Mouse (Mus musculus) intestine, embryonic 14.5 days (tissue): ENCODE data around the gene Arid3b. TPM values are rescaled to one million over a fixed set of nuclear protein-coding genes. Genes with fewer than 3 reads are reported as not detected.

Experiments used
- ATAC-seq: fragments of 200-750 bp; cut with Nextera tagmentation; replicated peaks from 2 replicates; pipeline ENCODE4 v1.8.0; 2017; ENCODE audit warnings: low read depth, moderate number of reproducible peaks, moderate TSS enrichment, moderate library complexity; ENCODE audit not compliant: low FRiP score, low TSS enrichment
- DNase-seq: peaks from one replicate; pipeline ENCODE4 v3.0.0-alpha.2; 2018; ENCODE audit warnings: low spot score
- H3K27ac ChIP-seq: fragments of 300-500 bp; sonication (generic); 2 replicates; pipeline ENCODE4 v1.5.1; 2014; ENCODE audit warnings: low read depth, mild to moderate bottlenecking, control low read depth
- H3K27me3 ChIP-seq: fragments of 300-500 bp; sonication (generic); replicated peaks from 2 replicates; pipeline ENCODE4 v1.6.1; 2014; ENCODE audit warnings: low read length, control low read depth; ENCODE audit not compliant: control insufficient read depth, insufficient read depth
- H3K36me3 ChIP-seq: fragments of 300-500 bp; sonication (generic); 2 replicates; pipeline ENCODE4 v1.6.1; 2014; ENCODE audit warnings: low read length, control low read depth; ENCODE audit not compliant: control insufficient read depth, insufficient read depth
- H3K4me1 ChIP-seq: fragments of 300-500 bp; sonication (generic); replicated peaks from 2 replicates; pipeline ENCODE4 v1.6.1; 2014; ENCODE audit warnings: low read length, control low read depth, mixed read lengths; ENCODE audit not compliant: control insufficient read depth, insufficient read depth
- H3K4me2 ChIP-seq: fragments of 300-500 bp; sonication (generic); 2 replicates; pipeline ENCODE4 v1.6.1; 2014; ENCODE audit warnings: low read length
- H3K4me3 ChIP-seq: fragments of 300-500 bp; sonication (generic); 2 replicates; pipeline ENCODE4 v1.5.1; 2014; ENCODE audit warnings: low read depth, low read length, control low read depth, mixed read lengths
- H3K9ac ChIP-seq: fragments of 300-500 bp; sonication (generic); 2 replicates; pipeline ENCODE4 v1.6.1; 2014; ENCODE audit warnings: mild to moderate bottlenecking, low read length
- H3K9me3 ChIP-seq: fragments of 300-500 bp; sonication (generic); 2 replicates; pipeline ENCODE4 v1.6.1; 2016; ENCODE audit warnings: low read length, control low read depth; ENCODE audit not compliant: control insufficient read depth
- WGBS: fragments of 180-500 bp; shearing (Covaris S2); extraction: QIAGEN DNeasy Blood & Tissue Kit; methylation state at CpG from one replicate; pipeline ENCODE4 v1.1.7; 2014; 5-methylcytosine and 5-hydroxymethylcytosine counted together
- polyA plus RNA-seq: library from polyadenylated mRNA; unstranded; fragments of >200 nt; fragmentation: Nextera tagmentation; extraction: Ambion mirVana; gene quantifications from 2 replicates; pipeline ENCODE4 v1.2.1, GENCODE M21; 2014

The Arid3b gene
- polyA plus RNA-seq, 1 experiment from 2014 or later, result 8.4 TPM

DNA sequence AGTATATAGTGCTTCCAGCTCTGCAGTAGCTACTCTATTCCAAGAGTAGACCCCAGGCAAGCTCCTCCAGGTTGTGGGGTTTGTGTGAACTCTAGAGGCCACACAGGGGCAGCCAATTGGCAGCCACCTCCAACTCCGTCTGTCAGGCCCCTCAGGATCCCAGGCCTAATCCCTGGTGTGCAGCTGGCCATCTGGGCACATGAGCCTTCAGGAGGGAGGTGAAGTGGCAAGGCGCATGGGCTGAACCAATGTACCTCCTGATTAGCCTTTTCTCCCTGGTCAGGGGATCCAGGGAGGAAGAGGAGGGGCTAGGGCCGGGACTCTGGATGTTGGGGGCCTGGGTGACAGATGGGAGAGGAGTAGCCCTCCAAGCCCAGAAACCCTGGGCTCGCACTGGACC, 60.9 kb downstream of the Arid3b start:
- Histone ChIP-seq H3K27me3 (no peaks in the 10 kb centered on the region), H3K27ac (no peak overlapping the region), H3K4me1 (no peaks in the 10 kb centered on the region), H3K4me2 (no peak overlapping the region), H3K36me3 (no peaks in the 10 kb centered on the region), H3K4me3 (no peak overlapping the region), H3K9me3 (no peaks in the 10 kb centered on the region), H3K9ac (no peak overlapping the region)
- DNase-seq, result no peak
- 63% methylated on average over 4 of the region's 4 CpGs for WGBS
- ATAC-seq, result no peak

DNA sequence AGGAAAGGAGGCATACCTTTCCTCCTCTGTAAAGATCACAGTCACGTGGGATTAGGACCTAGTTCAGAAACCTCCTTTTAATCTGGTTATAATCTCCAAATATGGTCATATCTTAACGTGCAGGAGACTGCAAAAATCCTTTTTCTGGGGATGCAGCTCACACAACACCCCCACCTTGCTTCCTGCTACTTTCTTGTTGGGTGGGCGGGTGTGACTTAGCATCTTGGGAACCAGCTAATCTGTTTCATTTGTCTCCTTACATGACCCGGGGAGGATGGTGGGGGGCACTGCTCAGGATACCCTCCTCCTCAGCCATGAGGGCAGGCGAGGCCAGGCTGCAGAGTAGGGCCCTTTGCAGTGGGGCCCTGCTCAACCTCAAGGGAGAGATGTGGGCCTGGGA, 61.6 kb downstream of the Arid3b start:
- no peak overlapping the region for H3K27ac ChIP-seq
- H3K4me3 ChIP-seq, result no peak overlapping the region
- no peak overlapping the region for H3K9ac ChIP-seq
- H3K9me3 ChIP-seq, result no peaks in the 10 kb centered on the region
- H3K27me3 ChIP-seq, result no peaks in the 10 kb centered on the region
- 63% methylated on average over 5 of the region's 5 CpGs for WGBS
- no peak overlapping the region for H3K4me2 ChIP-seq
- H3K4me1 ChIP-seq, result no peaks in the 10 kb centered on the region
- DNase-seq (no peak), ATAC-seq (no peak)
- H3K36me3 ChIP-seq, result no peaks in the 10 kb centered on the region

DNA sequence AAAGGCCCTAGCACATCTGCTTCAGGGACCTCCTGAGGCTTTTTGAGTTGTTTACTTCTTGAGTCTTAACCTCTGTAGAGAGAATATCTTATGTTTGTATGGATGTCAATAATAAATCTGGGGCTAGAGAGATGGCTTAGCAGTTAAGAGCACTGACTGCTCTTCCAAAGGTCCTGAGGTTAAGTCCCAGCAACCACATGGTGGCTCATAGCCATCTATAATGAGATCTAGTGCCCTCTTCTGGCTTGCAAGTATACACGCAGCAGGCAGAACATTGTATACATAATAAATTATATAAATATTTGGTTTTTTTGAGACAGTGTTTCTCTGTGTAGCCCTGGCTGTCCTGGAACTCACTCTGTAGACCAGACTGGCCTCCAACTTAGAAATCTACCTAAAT, 62.4 kb downstream of the Arid3b start:
- no peak overlapping the region for H3K4me3 ChIP-seq
- H3K36me3 ChIP-seq, result no peaks in the 10 kb centered on the region
- H3K9ac ChIP-seq, result no peak overlapping the region
- no peaks in the 10 kb centered on the region for H3K4me1 ChIP-seq
- 11% methylated on average over 1 of the region's 1 CpGs for WGBS
- no peak for DNase-seq
- no peaks in the 10 kb centered on the region for H3K9me3 ChIP-seq
- no peak overlapping the region for H3K27ac ChIP-seq
- no peak for ATAC-seq
- H3K27me3 ChIP-seq, result no peaks in the 10 kb centered on the region
- H3K4me2 ChIP-seq, result no peak overlapping the region

DNA sequence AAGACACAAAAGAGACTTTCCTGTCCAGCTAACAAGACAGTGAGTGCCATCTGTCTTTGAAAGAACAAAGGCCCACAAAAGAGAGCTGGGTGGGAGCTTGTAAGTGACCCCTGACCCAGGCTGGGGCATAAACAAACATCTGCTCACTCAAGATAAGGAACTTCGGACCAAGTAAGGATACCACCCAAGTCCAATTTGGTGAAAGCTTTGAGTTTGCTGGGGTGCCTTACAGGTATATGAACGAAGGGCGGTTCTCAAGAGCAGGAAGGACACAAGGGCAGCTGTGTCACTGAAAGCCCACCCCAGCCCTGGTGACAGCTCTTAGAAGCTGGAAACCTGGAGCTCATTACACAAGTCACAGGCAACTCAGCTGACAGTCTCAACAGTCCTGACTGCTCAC, 62.8 kb downstream of the Arid3b start:
- 56% methylated on average over 3 of the region's 3 CpGs for WGBS
- no peak overlapping the region for H3K27ac ChIP-seq

DNA sequence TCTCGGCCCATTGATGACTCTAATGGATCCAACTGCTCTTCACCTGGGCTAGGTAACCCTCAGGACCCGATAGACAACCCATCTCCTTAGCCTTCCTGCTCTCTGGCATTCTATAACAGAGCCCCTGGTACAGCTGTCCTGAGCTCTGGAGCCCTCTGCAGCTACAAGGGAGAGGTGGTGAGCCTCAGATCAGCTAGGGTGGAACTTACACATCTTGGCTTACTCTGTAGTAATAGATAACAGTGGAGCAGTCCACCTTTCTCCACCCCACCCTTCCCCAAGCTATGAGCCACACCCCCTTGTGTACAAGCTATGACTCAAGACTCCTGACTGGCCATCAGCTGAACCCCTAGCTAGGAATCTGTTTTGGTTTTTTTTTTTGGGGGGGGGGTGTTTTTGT, 65.8 kb downstream of the Arid3b start:
- no peak for ATAC-seq
- H3K4me1 ChIP-seq, result 0 out of 2 replicates have a peak, but pooled peaks cover 5% of the 10 kb centered on the region
- H3K27me3 ChIP-seq, result no peaks in the 10 kb centered on the region
- H3K27ac ChIP-seq, result no peak overlapping the region
- DNase-seq, result no peak
- H3K9me3 ChIP-seq, result no peaks in the 10 kb centered on the region
- no peak overlapping the region for H3K9ac ChIP-seq
- H3K4me2 ChIP-seq, result no peak overlapping the region
- no peaks in the 10 kb centered on the region for H3K36me3 ChIP-seq
- H3K4me3 ChIP-seq, result no peak overlapping the region
- WGBS, result 81% methylated on average over 2 of the region's 2 CpGs

More for the DNA sequence above, 62.8 kb downstream of the Arid3b start:
- Histone ChIP-seq H3K4me1 (no peaks in the 10 kb centered on the region), H3K4me3 (no peak overlapping the region), H3K27me3 (no peaks in the 10 kb centered on the region), H3K4me2 (no peak overlapping the region), H3K36me3 (no peaks in the 10 kb centered on the region), H3K9ac (no peak overlapping the region), H3K9me3 (no peaks in the 10 kb centered on the region)
- DNase-seq (no peak), ATAC-seq (no peak)

DNA sequence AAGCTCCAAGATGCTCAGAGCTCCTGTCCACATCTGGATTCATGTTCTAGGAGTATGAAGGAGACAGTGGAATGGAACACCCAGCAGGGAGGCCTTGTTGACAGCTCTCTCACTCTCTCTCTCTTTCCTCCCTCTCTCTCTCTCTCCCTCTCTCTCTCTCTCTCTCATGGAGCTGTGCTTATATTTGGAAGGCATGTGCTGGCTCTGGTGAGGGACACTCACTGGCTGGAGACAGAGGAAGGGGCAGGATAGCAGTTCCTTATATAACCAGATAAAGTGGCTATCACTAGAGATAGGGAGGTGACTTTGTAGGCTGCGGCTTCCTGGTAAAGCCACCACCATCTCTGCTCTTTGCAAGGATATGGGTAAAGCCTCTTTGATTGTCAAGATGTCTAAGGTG, 66.4 kb downstream of the Arid3b start:
- no peaks in the 10 kb centered on the region for H3K36me3 ChIP-seq
- H3K9ac ChIP-seq, result no peak overlapping the region
- H3K4me2 ChIP-seq, result no peak overlapping the region
- H3K27me3 ChIP-seq, result no peaks in the 10 kb centered on the region
- H3K4me3 ChIP-seq, result no peak overlapping the region
- 87% methylated on average over 1 of the region's 1 CpGs for WGBS
- no peak for ATAC-seq
- H3K27ac ChIP-seq, result no peak overlapping the region
- DNase-seq, result no peak
- H3K9me3 ChIP-seq, result no peaks in the 10 kb centered on the region
- 0 out of 2 replicates have a peak, but pooled peaks cover 5% of the 10 kb centered on the region for H3K4me1 ChIP-seq

DNA sequence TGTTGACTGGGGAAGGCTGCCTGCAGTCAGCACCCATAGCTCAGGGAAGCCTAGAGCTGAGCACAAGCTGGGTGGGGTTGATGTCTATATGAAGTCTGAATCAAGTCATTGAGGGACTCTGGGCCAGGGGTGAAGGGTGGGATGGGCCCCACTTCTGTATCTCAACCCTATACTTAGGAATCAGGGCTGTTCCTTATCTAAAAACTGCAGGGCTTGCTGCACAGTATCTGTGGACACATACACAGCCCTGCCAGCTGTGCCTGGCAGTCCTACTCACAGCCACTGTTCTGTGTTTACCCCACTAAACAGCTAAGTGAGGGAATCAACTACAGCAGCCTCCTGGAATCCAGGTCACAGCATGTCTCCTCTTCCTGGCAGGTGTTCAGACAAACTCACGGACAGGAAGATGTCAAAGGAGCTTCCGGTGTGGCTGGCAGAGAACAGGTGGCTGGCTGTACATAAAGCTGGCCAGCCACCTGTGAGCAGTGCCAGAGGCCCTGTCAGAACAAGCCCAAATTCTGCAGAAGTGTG, 67.0 kb downstream of the Arid3b start:
- no peaks in the 10 kb centered on the region for H3K27me3 ChIP-seq
- H3K9ac ChIP-seq, result no peak overlapping the region
- H3K4me1 ChIP-seq, result 0 out of 2 replicates have a peak, but pooled peaks cover 5% of the 10 kb centered on the region
- DNase-seq, result no peak
- WGBS, result 44% methylated on average over 2 of the region's 2 CpGs
- H3K4me3 ChIP-seq, result no peak overlapping the region
- no peak overlapping the region for H3K4me2 ChIP-seq
- H3K36me3 ChIP-seq, result no peaks in the 10 kb centered on the region
- H3K27ac ChIP-seq, result no peak overlapping the region
- H3K9me3 ChIP-seq, result no peaks in the 10 kb centered on the region
- no peak for ATAC-seq

DNA sequence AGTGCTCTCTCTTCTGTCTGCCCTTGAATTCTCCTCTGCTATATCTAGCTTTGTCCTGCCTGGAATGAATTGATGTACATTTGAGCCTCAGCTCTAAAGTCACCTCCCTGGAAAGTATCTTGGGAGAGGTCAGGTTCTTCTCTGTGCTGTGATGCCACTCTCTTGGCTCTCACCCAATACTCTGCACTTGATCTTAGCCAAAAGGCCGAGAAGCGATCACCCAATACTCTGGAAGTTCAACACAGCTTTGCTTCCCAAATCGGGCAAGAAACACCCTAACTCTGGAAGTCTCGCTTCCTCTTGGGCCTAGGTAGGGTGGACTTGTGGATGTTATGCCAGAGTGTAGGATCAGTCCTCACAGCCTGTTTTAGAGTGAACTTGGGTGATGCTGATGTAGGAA, 69.4 kb downstream of the Arid3b start:
- WGBS, result 90% methylated on average over 4 of the region's 4 CpGs
- DNase-seq (no peak), ATAC-seq (no peak)
- no peak overlapping the region for H3K27ac ChIP-seq
- no peaks in the 10 kb centered on the region for H3K9me3 ChIP-seq
- H3K9ac ChIP-seq, result no peak overlapping the region
- H3K4me1 ChIP-seq, result peaks cover 23% of the 10 kb centered on the region
- H3K36me3 ChIP-seq, result no peaks in the 10 kb centered on the region
- no peak overlapping the region for H3K4me2 ChIP-seq
- H3K27me3 ChIP-seq, result no peaks in the 10 kb centered on the region
- no peak overlapping the region for H3K4me3 ChIP-seq

DNA sequence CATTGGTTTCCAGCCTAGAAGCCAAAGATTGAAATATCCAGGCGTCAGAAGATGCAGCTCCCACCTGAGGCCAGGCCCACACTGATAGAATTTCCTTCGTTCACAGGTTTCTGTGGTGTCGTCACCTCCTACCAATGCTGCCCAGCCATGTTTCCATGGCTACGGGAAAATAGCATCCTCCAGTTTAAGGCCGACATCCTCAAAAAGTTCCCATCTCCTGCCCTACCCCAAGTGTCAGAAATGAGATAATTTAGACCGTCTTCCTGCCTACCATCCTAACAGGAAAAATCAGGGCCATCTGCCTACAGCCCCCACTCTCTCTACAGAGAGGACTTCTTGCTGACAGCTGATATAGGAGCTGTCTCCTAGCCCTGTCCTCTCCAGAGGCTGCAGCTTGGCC, 70.2 kb downstream of the Arid3b start:
- no peaks in the 10 kb centered on the region for H3K27me3 ChIP-seq
- peaks cover 4% of the 10 kb centered on the region for H3K36me3 ChIP-seq
- H3K4me1 ChIP-seq, result peaks cover 25% of the 10 kb centered on the region
- H3K9me3 ChIP-seq, result no peaks in the 10 kb centered on the region
- DNase-seq (no peak), ATAC-seq (no peak)
- H3K4me3 ChIP-seq, result peak overlapping the region; percentile 95
- H3K4me2 ChIP-seq, result peak overlapping the region; percentile 98
- H3K27ac ChIP-seq, result no peak overlapping the region
- peak overlapping the region; percentile 96; the same call in 1 of the 2 replicates for H3K9ac ChIP-seq
- WGBS, result 52% methylated on average over 6 of the region's 6 CpGs
